ENCODE assay signal across 9 mouse cellular contexts in the genomic region with DNA sequence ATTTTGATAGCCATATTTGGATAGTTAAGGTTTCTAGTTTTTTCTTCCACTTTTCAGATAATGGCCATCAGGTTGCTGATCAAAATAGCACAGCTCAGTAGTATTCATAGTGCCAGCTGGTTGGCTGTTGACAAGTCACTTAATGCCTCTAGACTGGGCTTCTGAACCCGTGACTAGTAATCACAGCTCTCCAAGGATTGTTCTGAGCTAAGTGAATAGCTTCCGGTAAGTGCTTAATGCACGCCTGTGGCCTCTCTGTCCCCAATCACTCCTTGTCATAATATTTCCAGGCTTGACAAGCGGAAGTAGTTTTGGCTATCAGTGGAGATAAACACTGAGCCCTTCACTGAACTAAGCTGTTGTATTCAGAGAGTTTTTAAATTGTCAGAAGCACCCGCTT. TPM values are rescaled to one million over a fixed set of nuclear protein-coding genes. Genes with fewer than 3 reads are reported as not detected.
DNase-seq lines count a peak whose midpoint lies in the region; ATAC-seq and TF ChIP-seq lines count a peak whose summit lies in the region.
"Had no signal": no experiment of that assay in that cellular context is flagged by ENCODE, and none has a peak within 500 bp of the region (broad histone marks: within the 10 kb centered on the region; RNA-seq: fewer than 3 reads in every experiment).

No protein-coding gene starts in this region.

- 53% methylated on average over 5 of the region's 5 CpGs for WGBS in embryonic facial prominence, embryonic 12.5 days
- WGBS in liver, postnatal 0 days (ENCODE audit: insufficient replicate concordance): 45% methylated on average over 5 of the region's 5 CpGs

- no peak for TF ChIP-seq EP300 in liver, postnatal 0 days (IDR thresholded peaks at IDR 0.05; ENCODE audit: low read depth)

- no peak overlapping the region for H3K27ac ChIP-seq in embryonic facial prominence, embryonic 12.5 days
- no peak overlapping the region for H3K27ac ChIP-seq in liver, postnatal 0 days (ENCODE audit: low read depth)

- no peaks in the 10 kb centered on the region for H3K9me3 ChIP-seq in embryonic facial prominence, embryonic 12.5 days
- H3K9me3 ChIP-seq in liver, postnatal 0 days (ENCODE audit: low read length): no peaks in the 10 kb centered on the region

- H3K4me2 ChIP-seq in embryonic facial prominence, embryonic 12.5 days (replicated peaks): no peak overlapping the region
- H3K4me2 ChIP-seq in liver, postnatal 0 days (ENCODE audit: low read depth, low read length): no peak overlapping the region

- 0 out of 2 replicates have a peak, but pooled peaks cover 17% of the 10 kb centered on the region for H3K36me3 ChIP-seq in embryonic facial prominence, embryonic 12.5 days
- 0 out of 2 replicates have a peak, but pooled peaks cover 14% of the 10 kb centered on the region for H3K36me3 ChIP-seq in liver, postnatal 0 days (replicated peaks; ENCODE audit: insufficient read depth, low read length)

- no peaks in the 10 kb centered on the region for H3K27me3 ChIP-seq in embryonic facial prominence, embryonic 12.5 days
- H3K27me3 ChIP-seq in liver, postnatal 0 days (ENCODE audit: insufficient read depth, low read length): no peaks in the 10 kb centered on the region

- no peak overlapping the region for H3K9ac ChIP-seq in embryonic facial prominence, embryonic 12.5 days
- H3K9ac ChIP-seq in liver, postnatal 0 days (replicated peaks): no peak overlapping the region

- ATAC-seq in embryonic facial prominence, embryonic 12.5 days (ENCODE audit: insufficient number of reproducible peaks, insufficient read depth, low FRiP score, low TSS enrichment): 0 out of 2 replicates have a peak, but pooled peaks have one; percentile 43
- peak; percentile 50 for ATAC-seq in megakaryocyte-erythroid progenitor cell, adult 5-6 weeks (replicated peaks; ENCODE audit: low FRiP score, low TSS enrichment, poor library complexity, severe bottlenecking)
- ATAC-seq in liver, postnatal 0 days: no peak

- H3K4me1 ChIP-seq in embryonic facial prominence, embryonic 12.5 days: peaks cover 5% of the 10 kb centered on the region; the same call in 1 of the 2 replicates
- no peaks in the 10 kb centered on the region for H3K4me1 ChIP-seq in liver, postnatal 0 days (ENCODE audit: insufficient read depth)

- TF ChIP-seq CTCF in liver, postnatal 0 days (IDR thresholded peaks at IDR 0.05; ENCODE audit: low read depth): no peak

- no peak overlapping the region for H3K4me3 ChIP-seq in embryonic facial prominence, embryonic 12.5 days
- H3K4me3 ChIP-seq in liver, postnatal 0 days (ENCODE audit: low read depth, low read length): no peak overlapping the region

- DNase-seq in Muller cell, postnatal 12 days (ENCODE audit: inconsistent ontology term): peak; percentile 46
- DNase-seq in heart, postnatal 4 days: peak; percentile 35
- DNase-seq in urinary bladder, postnatal 25 days (ENCODE audit: low spot score): no peak
- DNase-seq in liver, postnatal 0 days: no peak
- no peak for DNase-seq in left cerebral cortex, adult 11 months (ENCODE audit: low spot score)
- no peak for DNase-seq in right cerebral cortex, adult 2 months (ENCODE audit: low spot score in 2 of 2)

RNA-seq across cellular contexts. Expression of gene Itgav, which starts 35.5 kb away (rescaled TPM):
- 73.7 and 83.2 TPM in 2 replicates for polyA plus RNA-seq in embryonic facial prominence, embryonic 12.5 days (2016; fragmentation: Nextera tagmentation; extraction: Ambion mirVana)
- total RNA-seq in heart, postnatal 4 days (2021): 10 to 100 TPM; 57.2 to 64.7 TPM
- 8.1 and 13.8 TPM in 2 replicates for total RNA-seq in megakaryocyte-erythroid progenitor cell, adult 5-6 weeks (2014; fragmentation: Nextera tagmentation)
- total RNA-seq in megakaryocyte-erythroid progenitor cell, adult 5-6 weeks (2017): 10.3 and 42.0 TPM in 2 replicates
- 25.1 and 26.5 TPM in 2 replicates for polyA plus RNA-seq in liver, postnatal 0 days (2015; fragmentation: Nextera tagmentation; extraction: Ambion mirVana)

RNA-seq across cellular contexts. Expression of gene Fam171b, which starts 52.8 kb away (rescaled TPM):
- polyA plus RNA-seq in embryonic facial prominence, embryonic 12.5 days (2016; fragmentation: Nextera tagmentation; extraction: Ambion mirVana): 22.7 and 24.8 TPM in 2 replicates
- 1 to 10 TPM; 1.3 to 1.6 TPM for total RNA-seq in heart, postnatal 4 days (2021)
- not detected in 2 replicates for total RNA-seq in megakaryocyte-erythroid progenitor cell, adult 5-6 weeks (2014; fragmentation: Nextera tagmentation)
- 0.19 TPM in 1 of 2 replicates, not detected in the other for total RNA-seq in megakaryocyte-erythroid progenitor cell, adult 5-6 weeks (2017)
- polyA plus RNA-seq in liver, postnatal 0 days (2015; fragmentation: Nextera tagmentation; extraction: Ambion mirVana): 0.47 and 0.54 TPM in 2 replicates
- total RNA-seq: MEL had no signal

Comparison
In these comparisons a context has a peak if more than half of its experiments do, and no peak if none do; other contexts are left out.
1. DNase-seq: peak in Muller cell, postnatal 12 days (single experiment) and heart, postnatal 4 days (single experiment); none in urinary bladder, postnatal 25 days (single experiment), liver, postnatal 0 days (single experiment), left cerebral cortex, adult 11 months (single experiment) and right cerebral cortex, adult 2 months (0 of 2).